Mouse (Mus musculus): Measurements from ENCODE around the gene Cdc14b. TPM values are rescaled to one million over a fixed set of nuclear protein-coding genes. Genes with fewer than 3 reads are reported as not detected.
"Not testable (repeated sequence)": the region's sequence is repeated elsewhere in the genome, so short reads cannot be mapped to it uniquely, and the experiment has no call there.

The Cdc14b gene
- polyA plus RNA-seq, 1 experiment from 2014 or later = 22.5 TPM

- no peaks in the 10 kb centered on the region for H3K36me3 ChIP-seq (ENCODE audit: control insufficient read depth, insufficient read depth, low read length)
- H3K9ac ChIP-seq (ENCODE audit: low read depth, low read length) = no peak overlapping the region
- no peak overlapping the region for H3K27ac ChIP-seq (ENCODE audit: low read length)
- no peak overlapping the region for H3K4me3 ChIP-seq (ENCODE audit: low read length)
- no peak for ATAC-seq
- WGBS = 85% methylated on average over 7 of the region's 7 CpGs
- H3K4me1 ChIP-seq (ENCODE audit: control insufficient read depth, insufficient read depth, low read length) = no peaks in the 10 kb centered on the region
- H3K4me2 ChIP-seq (ENCODE audit: low read depth, low read length) = no peak overlapping the region
- H3K9me3 ChIP-seq (ENCODE audit: control insufficient read depth, low read length) = no peaks in the 10 kb centered on the region
- H3K27me3 ChIP-seq (replicated peaks; ENCODE audit: control insufficient read depth, insufficient read depth, low read length) = no peaks in the 10 kb centered on the region
Measured at GRCm38 (mm10) chr13:64259903-64260302, 15.2 kb downstream of the Cdc14b start.

- Histone ChIP-seq H3K27ac (ENCODE audit: low read length) (no peak overlapping the region), H3K4me1 (ENCODE audit: control insufficient read depth, insufficient read depth, low read length) (no peaks in the 10 kb centered on the region), H3K27me3 (replicated peaks; ENCODE audit: control insufficient read depth, insufficient read depth, low read length) (no peaks in the 10 kb centered on the region), H3K9me3 (ENCODE audit: control insufficient read depth, low read length) (no peaks in the 10 kb centered on the region), H3K4me3 (ENCODE audit: low read length) (no peak overlapping the region), H3K36me3 (ENCODE audit: control insufficient read depth, insufficient read depth, low read length) (no peaks in the 10 kb centered on the region), H3K9ac (ENCODE audit: low read depth, low read length) (no peak overlapping the region), H3K4me2 (ENCODE audit: low read depth, low read length) (no peak overlapping the region)
- WGBS = 79% methylated on average over 4 of the region's 4 CpGs
- ATAC-seq = no peak
Measured at GRCm38 (mm10) chr13:64258516-64258821, 16.6 kb downstream of the Cdc14b start.

- Histone ChIP-seq H3K9ac (ENCODE audit: low read depth, low read length) (no peak overlapping the region), H3K27ac (ENCODE audit: low read length) (no peak overlapping the region), H3K36me3 (ENCODE audit: control insufficient read depth, insufficient read depth, low read length) (no peaks in the 10 kb centered on the region), H3K4me3 (ENCODE audit: low read length) (no peak overlapping the region), H3K27me3 (replicated peaks; ENCODE audit: control insufficient read depth, insufficient read depth, low read length) (no peaks in the 10 kb centered on the region), H3K9me3 (ENCODE audit: control insufficient read depth, low read length) (no peaks in the 10 kb centered on the region), H3K4me2 (ENCODE audit: low read depth, low read length) (no peak overlapping the region), H3K4me1 (ENCODE audit: control insufficient read depth, insufficient read depth, low read length) (no peaks in the 10 kb centered on the region)
- 48% methylated on average over 5 of the region's 5 CpGs for WGBS
- no peak for ATAC-seq
Measured at GRCm38 (mm10) chr13:64257814-64258515, 17.1 kb downstream of the Cdc14b start.

GRCm38 (mm10) chr13:64257010-64257813 lies 17.9 kb downstream of the Cdc14b start:
- no peaks in the 10 kb centered on the region for H3K27me3 ChIP-seq (replicated peaks; ENCODE audit: control insufficient read depth, insufficient read depth, low read length)
- H3K4me3 ChIP-seq (ENCODE audit: low read length) = no peak overlapping the region
- no peaks in the 10 kb centered on the region for H3K9me3 ChIP-seq (ENCODE audit: control insufficient read depth, low read length)
- H3K36me3 ChIP-seq (ENCODE audit: control insufficient read depth, insufficient read depth, low read length) = no peaks in the 10 kb centered on the region
- H3K4me1 ChIP-seq (ENCODE audit: control insufficient read depth, insufficient read depth, low read length) = no peaks in the 10 kb centered on the region
- no peak overlapping the region for H3K27ac ChIP-seq (ENCODE audit: low read length)
- no peak overlapping the region for H3K9ac ChIP-seq (ENCODE audit: low read depth, low read length)
- 67% methylated on average over 12 of the region's 12 CpGs for WGBS
- no peak overlapping the region for H3K4me2 ChIP-seq (ENCODE audit: low read depth, low read length)
- ATAC-seq = peak; percentile 59

DNA sequence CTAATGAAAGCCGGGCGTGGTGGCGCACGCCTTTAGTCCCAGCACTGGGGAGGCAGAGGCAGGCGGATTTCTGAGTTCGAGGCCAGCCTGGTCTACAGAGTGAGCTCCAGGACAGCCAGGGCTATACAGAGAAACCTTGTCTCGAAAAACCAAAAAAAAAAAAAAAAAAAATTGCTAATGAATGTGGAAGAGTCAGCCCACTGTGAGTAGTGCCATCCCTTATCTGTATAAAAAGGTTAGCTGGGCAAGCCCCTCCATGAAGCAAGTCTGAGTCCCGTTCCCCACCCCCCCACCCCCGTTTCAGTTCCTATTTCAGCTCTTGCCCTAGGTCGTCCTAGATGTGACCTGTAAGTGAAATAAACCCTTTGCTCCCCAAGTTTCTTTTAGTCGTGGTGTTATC lies 20.9 kb downstream of the Cdc14b start:
- H3K4me3 ChIP-seq (ENCODE audit: low read length); H3K4me1 ChIP-seq (ENCODE audit: control insufficient read depth, insufficient read depth, low read length); ATAC-seq; H3K27ac ChIP-seq (ENCODE audit: low read length); H3K27me3 ChIP-seq (replicated peaks; ENCODE audit: control insufficient read depth, insufficient read depth, low read length); H3K4me2 ChIP-seq (ENCODE audit: low read depth, low read length); H3K36me3 ChIP-seq (ENCODE audit: control insufficient read depth, insufficient read depth, low read length); H3K9ac ChIP-seq (ENCODE audit: low read depth, low read length); H3K9me3 ChIP-seq (ENCODE audit: control insufficient read depth, low read length): not testable (repeated sequence)
- 83% methylated on average over 10 of the region's 11 CpGs for WGBS

DNA sequence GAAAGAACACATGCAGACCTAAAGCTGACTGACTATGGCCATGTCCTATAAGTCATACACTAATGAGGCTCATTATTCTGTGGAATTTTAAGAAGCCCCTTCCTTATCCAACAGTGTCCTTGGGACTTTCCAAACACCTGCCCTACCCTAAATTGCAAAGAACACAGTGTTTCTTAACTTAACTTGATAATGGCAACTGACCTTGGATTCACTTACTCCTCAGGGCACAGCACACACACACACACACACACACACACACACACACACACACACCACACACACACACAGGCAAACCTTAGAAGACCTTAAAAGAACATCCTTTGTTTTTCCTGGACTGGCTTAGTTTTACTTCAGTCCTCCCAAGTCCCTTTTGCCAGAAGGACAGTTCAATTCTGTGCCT lies 21.4 kb downstream of the Cdc14b start:
- Histone ChIP-seq H3K9ac (ENCODE audit: low read depth, low read length) (no peak overlapping the region), H3K9me3 (ENCODE audit: control insufficient read depth, low read length) (no peaks in the 10 kb centered on the region), H3K27me3 (replicated peaks; ENCODE audit: control insufficient read depth, insufficient read depth, low read length) (no peaks in the 10 kb centered on the region), H3K4me3 (ENCODE audit: low read length) (no peak overlapping the region), H3K4me2 (ENCODE audit: low read depth, low read length) (no peak overlapping the region), H3K4me1 (ENCODE audit: control insufficient read depth, insufficient read depth, low read length) (peaks cover 5% of the 10 kb centered on the region; the same call in 1 of the 2 replicates), H3K27ac (ENCODE audit: low read length) (no peak overlapping the region), H3K36me3 (ENCODE audit: control insufficient read depth, insufficient read depth, low read length) (no peaks in the 10 kb centered on the region)
- no peak for ATAC-seq

DNA sequence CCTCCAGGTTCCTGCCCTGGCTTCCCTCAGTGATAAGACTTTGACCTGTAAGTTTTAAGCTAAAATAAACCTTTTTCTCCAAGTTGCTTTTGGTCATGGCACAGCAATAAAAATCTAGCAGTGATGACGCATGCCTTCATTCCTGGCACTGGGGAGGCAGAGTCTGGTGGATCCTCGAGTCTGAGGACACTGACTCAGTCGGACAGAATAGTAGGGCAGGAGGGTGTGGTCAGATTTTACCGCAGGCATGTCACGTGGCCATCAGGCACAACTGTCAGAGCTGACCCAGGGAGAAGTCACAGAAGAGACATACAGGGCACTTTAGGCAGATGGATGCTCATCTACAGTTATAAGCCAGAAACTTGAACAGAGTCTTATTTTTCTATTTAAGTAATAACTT lies 22.9 kb downstream of the Cdc14b start:
- Histone ChIP-seq H3K27me3 (replicated peaks; ENCODE audit: control insufficient read depth, insufficient read depth, low read length) (no peaks in the 10 kb centered on the region), H3K9ac (ENCODE audit: low read depth, low read length) (no peak overlapping the region), H3K4me1 (ENCODE audit: control insufficient read depth, insufficient read depth, low read length) (peaks cover 5% of the 10 kb centered on the region; the same call in 1 of the 2 replicates), H3K9me3 (ENCODE audit: control insufficient read depth, low read length) (no peaks in the 10 kb centered on the region), H3K4me3 (ENCODE audit: low read length) (no peak overlapping the region), H3K27ac (ENCODE audit: low read length) (no peak overlapping the region), H3K36me3 (ENCODE audit: control insufficient read depth, insufficient read depth, low read length) (no peaks in the 10 kb centered on the region), H3K4me2 (ENCODE audit: low read depth, low read length) (no peak overlapping the region)
- WGBS = 63% methylated on average over 5 of the region's 5 CpGs
- ATAC-seq = no peak

- Histone ChIP-seq H3K27me3 (replicated peaks; ENCODE audit: control insufficient read depth, insufficient read depth, low read length) (no peaks in the 10 kb centered on the region), H3K4me2 (ENCODE audit: low read depth, low read length) (no peak overlapping the region), H3K4me3 (ENCODE audit: low read length) (no peak overlapping the region), H3K4me1 (ENCODE audit: control insufficient read depth, insufficient read depth, low read length) (peaks cover 5% of the 10 kb centered on the region; the same call in 1 of the 2 replicates), H3K9me3 (ENCODE audit: control insufficient read depth, low read length) (no peaks in the 10 kb centered on the region), H3K27ac (ENCODE audit: low read length) (no peak overlapping the region), H3K9ac (ENCODE audit: low read depth, low read length) (no peak overlapping the region), H3K36me3 (ENCODE audit: control insufficient read depth, insufficient read depth, low read length) (no peaks in the 10 kb centered on the region)
- no peak for ATAC-seq
- WGBS = 25% methylated on average over 1 of the region's 1 CpGs
Measured at GRCm38 (mm10) chr13:64250363-64250762, 24.7 kb downstream of the Cdc14b start.

DNA sequence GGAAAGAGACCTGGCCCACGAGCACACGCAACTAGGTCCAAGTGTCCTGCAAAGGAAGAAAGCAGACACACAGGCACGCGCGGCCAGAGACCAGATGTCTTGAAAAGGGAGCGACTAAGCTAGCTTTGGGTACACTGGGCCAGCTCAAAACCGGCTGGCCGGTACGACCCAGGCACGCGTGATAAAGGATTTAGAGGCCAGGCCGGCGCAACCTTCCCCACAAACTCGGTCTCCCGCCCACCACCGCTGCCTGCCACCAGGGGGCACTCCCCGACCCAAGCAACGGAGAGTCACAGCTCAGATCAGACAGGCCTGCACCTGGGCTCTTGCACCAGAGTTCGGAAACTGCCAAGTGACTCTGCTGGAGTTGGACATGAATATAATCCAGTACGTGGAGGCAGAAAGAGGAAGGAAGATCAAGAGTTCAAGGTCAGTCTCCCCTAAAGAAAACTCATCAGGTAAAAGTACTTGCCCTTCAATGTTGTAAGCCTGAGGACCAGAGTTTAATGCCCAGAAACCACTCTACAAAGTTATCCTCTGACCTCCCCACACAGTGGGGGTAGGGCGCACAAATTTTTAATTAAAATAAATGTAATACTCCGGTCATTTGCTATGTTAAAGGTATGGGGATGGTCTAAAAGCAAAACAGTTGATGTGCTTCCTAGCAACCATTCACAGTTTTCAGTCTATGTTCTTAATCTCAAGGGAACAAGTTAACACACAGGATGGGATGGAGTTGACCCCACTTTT lies 26.1 kb downstream of the Cdc14b start:
- Histone ChIP-seq H3K4me2 (ENCODE audit: low read depth, low read length) (peak overlapping the region; percentile 80), H3K27me3 (replicated peaks; ENCODE audit: control insufficient read depth, insufficient read depth, low read length) (no peaks in the 10 kb centered on the region), H3K27ac (ENCODE audit: low read length) (peak overlapping the region; percentile 72), H3K4me1 (ENCODE audit: control insufficient read depth, insufficient read depth, low read length) (peaks cover 5% of the 10 kb centered on the region; the same call in 1 of the 2 replicates), H3K9me3 (ENCODE audit: control insufficient read depth, low read length) (no peaks in the 10 kb centered on the region), H3K36me3 (ENCODE audit: control insufficient read depth, insufficient read depth, low read length) (no peaks in the 10 kb centered on the region), H3K4me3 (ENCODE audit: low read length) (peak overlapping the region; percentile 63), H3K9ac (ENCODE audit: low read depth, low read length) (peak overlapping the region; percentile 77)
- 8% methylated on average over 22 of the region's 22 CpGs for WGBS
- ATAC-seq = peak; percentile 90

Data from intestine, embryonic 16.5 days (tissue).